ENCODE assay signal across 1 mouse cellular context in genomic region chr11:121237345-121238128, GRCm38 (mm10).
TF ChIP-seq lines count a peak whose summit lies in the region.

No protein-coding gene starts in this region.

TF ChIP-seq in MEL, 35 proteins besides CTCF, POLR2A, EP300 and RAD21 (continued from another document):
- TF ChIP-seq ZNF384 (IDR thresholded peaks at IDR 0.05; ENCODE audit: low read depth, low read length) (peak; percentile 69), MYC (IDR thresholded peaks at IDR 0.05; ENCODE audit: low read depth, low read length) (peak; percentile 91; the same call in 1 of the 2 replicates), TCF12 (IDR thresholded peaks at IDR 0.05; ENCODE audit: low read depth, low read length) (0 out of 2 replicates have a peak, but pooled peaks have one; percentile 7), SIN3A (IDR thresholded peaks at IDR 0.05; ENCODE audit: low read length) (peak; percentile 81), BHLHE40 (IDR thresholded peaks at IDR 0.05; ENCODE audit: borderline replicate concordance, low read depth, low read length) (peak; percentile 86), POLR2AphosphoS5 (IDR thresholded peaks at IDR 0.05; ENCODE audit: borderline replicate concordance, low read depth, low read length) (0 out of 2 replicates have a peak, but pooled peaks have one; percentile 92), ZKSCAN1 (IDR thresholded peaks at IDR 0.05; ENCODE audit: low read depth, low read length) (no peak), E2F4 (IDR thresholded peaks at IDR 0.05; ENCODE audit: borderline replicate concordance, low read depth, low read length) (no peak)
